Mouse (Mus musculus) CH12.LX (cell line): ENCODE results near the gene E430018J23Rik.
"Not testable (repeated sequence)": the region's sequence is repeated elsewhere in the genome, so short reads cannot be mapped to it uniquely, and the experiment has no call there.

Source experiments
- BHLHE40 ChIP-seq: IDR thresholded peaks from 2 replicates; pipeline ENCODE4 v1.6.1; 2011; ENCODE audit warnings: mild to moderate bottlenecking, low read depth, low read length, improper control_type of control experiment
- CTCF ChIP-seq, 2 experiments: IDR thresholded peaks in 1 of 2; conservative IDR thresholded peaks in 1 of 2; 2 replicates each; pipeline ENCODE4 v1.5.1; 2011 to 2012; ENCODE audit warnings: low read depth in 2 of 2, low read length in 2 of 2, improper control_type of control experiment in 1 of 2, inconsistent platforms in 1 of 2, mild to moderate bottlenecking in 1 of 2, moderate library complexity in 1 of 2
- EP300 ChIP-seq: IDR thresholded peaks from 2 replicates; pipeline ENCODE4 v1.6.1; 2011; ENCODE audit warnings: low read length, improper control_type of control experiment
- HCFC1 ChIP-seq: IDR thresholded peaks from 2 replicates; pipeline ENCODE4 v1.6.1; 2012; ENCODE audit warnings: low read depth, mild to moderate bottlenecking, inconsistent platforms, low read length, improper control_type of control experiment
- POLR2AphosphoS2 ChIP-seq: IDR thresholded peaks from 2 replicates; pipeline ENCODE4 v1.6.1; 2011; ENCODE audit warnings: low read depth, low read length, improper control_type of control experiment

GRCm38 (mm10) chr7:127341861-127342260, 51.6 kb downstream of the E430018J23Rik start:
- TF ChIP-seq EP300; POLR2AphosphoS2; CTCF (conservative IDR thresholded peaks at IDR 0.05 in 1 of 2, IDR thresholded peaks at IDR 0.05 in 1 of 2; ENCODE audit: low read depth in 2 of 2, low read length in 2 of 2); BHLHE40; HCFC1: not testable (repeated sequence)
